Mouse (Mus musculus): ENCODE results near the gene 0610030E20Rik.

Gene 0610030E20Rik

GRCm38 (mm10) chr6:72390795-72391521, 43.8 kb downstream of the 0610030E20Rik start:
- peak; percentile 79 to 81 for DNase-seq (ENCODE audit: low spot score in 2 of 2)

GRCm38 (mm10) chr6:72392341-72392740, 45.2 kb downstream of the 0610030E20Rik start:
- no peak for DNase-seq (ENCODE audit: low spot score in 2 of 2)

- DNase-seq (ENCODE audit: low spot score in 2 of 2): no peak
Measured at GRCm38 (mm10) chr6:72396837-72397251, 49.7 kb downstream of the 0610030E20Rik start.

GRCm38 (mm10) chr6:72399967-72400366, 52.9 kb downstream of the 0610030E20Rik start:
- no peak for DNase-seq (ENCODE audit: low spot score in 2 of 2)

GRCm38 (mm10) chr6:72401875-72402274, 54.8 kb downstream of the 0610030E20Rik start:
- DNase-seq (ENCODE audit: low spot score in 2 of 2): peak; percentile 47 to 76

Data from heart, adult 9 months (tissue).